Mouse (Mus musculus): ENCODE data around the gene Pxylp1.

The Pxylp1 gene

DNA sequence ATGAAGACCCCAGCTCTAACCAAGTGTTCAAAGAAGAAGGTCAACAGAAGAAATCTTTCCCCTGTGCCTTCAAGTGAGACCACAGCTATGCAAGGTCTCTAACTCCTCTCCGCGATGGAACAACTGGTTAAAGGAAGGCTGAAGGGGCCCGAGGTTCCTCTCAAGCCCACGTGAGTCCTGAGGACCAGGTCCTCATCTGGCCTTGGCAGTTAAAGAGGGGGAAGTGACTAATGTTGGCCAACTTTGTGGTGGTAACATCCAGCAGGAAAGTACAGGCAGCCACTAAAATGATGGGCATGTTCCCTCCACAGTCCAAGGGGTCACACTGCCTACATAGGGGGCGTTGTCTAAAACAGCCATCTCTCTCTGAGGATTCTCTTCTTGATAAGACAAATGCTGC, 7.2 kb upstream of the Pxylp1 start:
- no peak for TF ChIP-seq GATA4 (IDR thresholded peaks at IDR 0.05; ENCODE audit: insufficient replicate concordance, low read length)

DNA sequence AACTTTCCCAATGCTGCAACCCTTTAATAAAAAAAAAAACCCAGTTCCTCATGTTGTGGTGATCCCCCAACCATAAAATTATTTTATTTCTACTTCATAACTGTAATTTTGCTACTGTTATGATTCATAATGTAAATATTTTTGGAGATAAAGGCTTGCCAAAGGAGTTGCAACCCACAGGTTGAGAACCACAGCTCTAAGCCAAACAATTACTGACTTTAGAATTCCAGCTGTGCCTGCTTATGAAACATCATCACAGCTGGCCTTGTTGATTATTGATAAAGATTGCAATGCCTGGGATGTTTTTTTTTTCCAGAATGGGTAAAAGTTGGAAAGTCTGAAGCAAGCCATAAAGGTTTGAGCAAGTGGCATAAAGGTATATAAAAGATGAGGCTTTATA, 6.5 kb upstream of the Pxylp1 start:
- no peak for TF ChIP-seq GATA4 (IDR thresholded peaks at IDR 0.05; ENCODE audit: insufficient replicate concordance, low read length)

DNA sequence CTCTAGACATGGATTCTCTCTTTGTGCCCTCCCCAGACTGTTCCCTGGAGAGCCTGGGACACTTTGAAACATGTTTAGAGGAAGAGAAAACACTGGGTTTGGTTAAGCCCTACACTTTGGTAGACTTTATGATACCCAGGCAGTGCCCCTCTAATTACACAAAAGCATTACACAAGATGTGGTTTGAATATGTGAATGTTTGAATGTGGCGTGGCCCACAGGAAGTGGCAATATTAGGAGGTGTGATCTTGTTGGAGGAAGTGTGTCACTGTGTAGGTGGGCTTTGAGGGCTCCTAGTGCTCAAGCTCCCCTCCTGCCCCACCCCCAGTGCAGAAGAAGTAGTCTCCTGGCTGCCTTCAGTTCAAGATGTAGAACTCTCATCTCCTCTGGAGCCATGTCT, 4.2 kb upstream of the Pxylp1 start:
- no peak for TF ChIP-seq GATA4 (IDR thresholded peaks at IDR 0.05; ENCODE audit: insufficient replicate concordance, low read length)

DNA sequence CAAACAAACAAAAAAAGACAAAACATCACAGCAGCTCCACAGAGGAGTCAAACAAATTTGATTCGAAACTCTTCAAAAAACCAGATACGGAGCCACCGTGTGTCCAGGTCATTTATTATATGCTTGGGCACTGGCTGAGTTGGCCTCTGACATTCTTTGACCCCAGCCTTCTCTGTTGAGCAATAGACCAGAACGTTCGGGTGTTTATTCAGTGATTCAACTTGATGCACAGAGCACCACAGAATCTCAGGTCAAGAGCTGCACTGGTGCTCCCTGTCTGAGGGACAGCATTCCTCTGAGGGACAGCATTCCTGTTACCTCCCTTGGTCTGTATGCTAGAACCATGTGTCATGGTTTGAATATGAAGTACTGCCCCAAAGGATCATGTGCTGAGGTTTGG, 1.1 kb upstream of the Pxylp1 start:
- TF ChIP-seq GATA4 (IDR thresholded peaks at IDR 0.05; ENCODE audit: insufficient replicate concordance, low read length), result no peak

DNA sequence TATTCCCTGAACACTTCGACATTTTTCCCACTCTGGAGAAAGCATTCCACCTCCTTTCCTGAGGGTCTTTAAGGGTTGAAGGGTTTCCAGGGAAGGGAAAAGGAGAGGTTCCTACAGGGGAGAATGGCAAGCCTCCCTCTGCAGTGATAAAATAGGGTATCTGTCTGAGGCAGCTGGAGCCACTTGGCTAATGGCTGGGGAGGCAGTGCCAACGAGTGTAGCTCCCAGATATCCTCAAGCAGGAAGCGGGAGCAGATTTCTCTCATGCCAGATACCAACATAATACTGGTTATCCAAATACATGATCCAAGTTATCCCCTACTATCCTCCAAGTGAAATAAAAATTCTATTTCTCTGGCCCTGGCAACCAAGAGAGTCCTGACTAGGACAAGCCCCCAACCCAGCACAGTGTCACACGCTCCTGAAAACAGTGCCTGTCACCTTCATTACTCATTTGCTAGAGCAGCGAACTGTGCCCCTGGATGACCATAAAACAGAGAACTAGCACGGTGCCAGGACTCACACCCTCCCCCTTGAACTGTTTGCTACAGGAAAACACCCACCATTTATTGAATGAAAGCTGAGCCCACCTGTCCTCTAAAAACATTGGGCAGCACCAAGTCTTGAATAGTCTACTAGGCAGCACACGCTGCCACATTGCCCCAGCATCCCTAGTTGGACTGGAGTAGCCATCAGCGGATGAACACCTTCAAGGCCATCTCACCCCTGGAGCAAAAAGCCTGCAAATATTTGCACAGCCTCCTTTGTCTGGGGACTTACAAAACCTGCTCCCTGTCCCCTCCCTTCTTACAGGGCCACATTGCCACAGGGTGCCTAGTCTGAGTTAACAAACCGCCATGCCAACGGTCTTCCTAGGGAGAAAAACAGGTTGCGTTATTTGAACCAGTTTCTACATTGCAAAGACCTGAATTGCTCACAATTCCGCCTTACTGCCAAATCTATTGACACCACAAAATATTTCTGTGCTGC, 833 bp downstream of the Pxylp1 start:
- no peak for TF ChIP-seq GATA4 (IDR thresholded peaks at IDR 0.05; ENCODE audit: insufficient replicate concordance, low read length)

DNA sequence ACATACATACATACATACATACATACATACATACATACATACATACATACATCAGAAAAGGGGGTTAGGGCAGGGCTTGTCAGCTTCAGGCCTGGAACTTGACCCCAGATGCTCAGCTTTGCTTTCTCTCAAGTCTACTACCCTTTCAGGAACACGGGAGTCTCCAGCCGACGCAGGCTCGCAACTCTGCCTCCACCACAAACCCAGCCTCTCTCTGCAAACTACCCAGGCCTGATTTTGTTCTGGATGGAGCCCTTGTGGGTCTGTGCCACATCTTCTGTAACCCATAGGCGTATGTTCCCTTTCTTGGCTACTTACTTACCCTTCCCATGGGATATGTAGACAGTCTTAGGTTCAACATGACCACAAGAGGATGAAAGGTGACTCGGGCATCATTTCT, 1.7 kb downstream of the Pxylp1 start:
- no peak for TF ChIP-seq GATA4 (IDR thresholded peaks at IDR 0.05; ENCODE audit: insufficient replicate concordance, low read length)

DNA sequence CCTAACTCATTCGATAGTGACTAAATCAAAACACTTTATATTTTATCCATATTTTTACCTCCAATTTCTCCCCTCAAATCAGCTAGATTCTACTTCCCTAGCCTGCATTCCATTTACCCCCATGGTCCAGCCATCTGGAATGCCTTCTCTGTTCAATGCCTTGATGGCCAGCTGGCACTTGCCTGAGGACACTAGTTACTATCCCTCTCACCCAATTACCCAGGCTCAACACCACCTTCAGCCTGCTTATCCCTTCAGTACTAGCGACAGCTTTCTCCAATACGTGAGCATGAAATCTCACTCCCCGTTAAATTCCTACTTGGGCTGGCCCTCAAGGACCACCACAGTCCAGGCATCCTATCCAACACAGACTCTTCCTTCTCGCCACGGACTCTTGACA, 2.2 kb downstream of the Pxylp1 start:
- TF ChIP-seq GATA4 (IDR thresholded peaks at IDR 0.05; ENCODE audit: insufficient replicate concordance, low read length), result no peak

DNA sequence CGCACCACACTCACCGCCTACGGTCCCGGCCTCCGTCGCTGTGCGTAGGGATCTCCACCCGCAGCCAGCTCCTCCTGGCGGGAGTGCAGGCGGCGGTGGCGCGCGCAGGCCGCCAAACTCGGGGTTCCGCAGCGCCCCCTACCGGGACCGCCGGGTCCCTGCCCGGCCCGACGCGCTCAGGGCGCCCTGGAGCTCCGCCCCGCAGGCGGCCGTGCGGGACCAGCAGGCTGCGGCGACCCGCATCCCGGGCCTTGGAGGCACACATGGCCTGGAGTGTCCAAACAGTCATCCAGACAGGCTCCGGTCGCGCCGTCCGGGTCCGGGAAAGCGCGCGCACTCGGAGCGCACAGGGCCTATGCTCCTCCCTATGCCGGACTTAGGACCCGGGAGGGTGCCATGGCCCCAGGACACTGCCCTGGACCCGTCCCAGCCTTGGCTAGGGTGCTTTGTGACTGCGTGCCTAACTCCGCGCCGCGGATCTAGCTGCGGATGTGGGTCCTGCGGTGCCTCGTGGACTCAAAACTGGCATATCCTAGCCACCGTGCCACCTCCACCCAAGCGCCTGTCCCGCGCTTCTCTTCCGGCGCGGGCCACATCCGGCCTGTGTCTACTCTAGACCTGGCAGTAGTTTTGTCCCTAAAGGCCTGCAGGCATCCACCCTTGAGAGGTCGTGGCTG, 3.0 kb downstream of the Pxylp1 start:
- no peak for TF ChIP-seq GATA4 (IDR thresholded peaks at IDR 0.05; ENCODE audit: insufficient replicate concordance, low read length)

DNA sequence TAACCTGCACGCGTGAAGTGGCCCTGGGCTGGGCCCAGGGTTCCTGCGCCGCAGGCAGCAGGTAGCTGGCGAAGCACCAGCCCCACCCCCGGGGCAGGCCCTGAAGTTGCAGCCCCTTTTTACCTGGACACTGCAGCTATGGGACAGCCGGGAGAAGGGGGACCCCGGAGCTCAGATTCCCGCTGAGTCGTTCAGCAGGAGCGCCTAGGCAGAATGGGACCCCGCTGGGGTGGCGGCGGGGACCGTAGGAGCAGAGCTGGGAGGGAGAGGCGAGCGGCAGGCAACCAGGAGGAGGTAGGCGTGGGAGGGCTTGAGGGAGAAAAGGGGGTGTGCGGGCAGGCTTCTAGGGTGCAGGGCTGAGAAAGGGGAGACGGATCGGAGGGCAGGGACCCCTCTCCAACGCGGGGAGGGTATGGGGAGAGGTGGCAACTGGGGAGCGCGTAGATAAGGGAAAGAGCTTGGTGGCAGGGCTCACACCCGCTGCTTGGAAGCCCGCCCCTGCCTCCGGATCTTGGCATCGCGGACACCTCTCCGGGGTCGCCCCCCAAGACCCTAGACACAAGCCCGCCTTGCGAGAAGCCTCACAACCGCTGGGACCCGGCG, 3.6 kb downstream of the Pxylp1 start:
- no peak for TF ChIP-seq GATA4 (IDR thresholded peaks at IDR 0.05; ENCODE audit: insufficient replicate concordance, low read length)

DNA sequence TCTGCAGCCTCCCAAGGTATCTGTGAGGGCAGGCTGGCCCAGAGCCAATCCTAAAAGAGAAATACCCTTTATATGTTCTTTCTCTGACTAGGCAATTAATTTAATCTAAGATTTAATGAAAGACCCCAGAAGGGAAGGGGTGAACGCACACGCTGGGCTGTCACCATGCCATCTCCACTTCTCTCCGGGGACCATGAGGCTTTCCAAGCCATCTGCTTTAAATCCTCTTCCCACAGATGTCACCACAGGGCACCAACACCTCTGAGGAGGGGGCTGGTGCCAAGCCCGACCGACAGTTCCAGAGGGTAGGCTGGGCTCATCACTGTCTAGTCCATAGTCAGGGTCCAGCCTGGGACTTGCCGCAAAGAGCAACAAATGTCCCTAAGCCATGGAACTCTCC, 4.5 kb downstream of the Pxylp1 start:
- no peak for TF ChIP-seq GATA4 (IDR thresholded peaks at IDR 0.05; ENCODE audit: insufficient replicate concordance, low read length)

DNA sequence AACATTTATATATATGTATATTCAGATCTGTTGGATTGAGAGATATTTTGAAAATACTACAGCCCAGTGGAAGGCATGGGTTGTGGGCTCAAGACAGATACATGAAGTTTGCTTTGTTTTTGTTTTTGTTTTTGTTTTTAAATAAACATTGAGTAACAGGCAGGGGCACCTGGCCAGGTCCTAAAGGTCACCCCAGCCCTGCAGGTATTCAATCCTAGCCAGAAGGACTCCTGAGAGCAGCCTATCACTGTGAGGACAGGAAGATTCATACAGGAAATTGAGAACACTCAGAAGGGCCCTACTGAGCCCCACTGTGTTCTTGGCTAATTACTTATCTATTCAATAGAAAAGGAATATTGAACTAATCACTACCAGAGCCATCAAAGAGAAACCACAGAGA, 5.0 kb downstream of the Pxylp1 start:
- no peak for TF ChIP-seq GATA4 (IDR thresholded peaks at IDR 0.05; ENCODE audit: insufficient replicate concordance, low read length)

DNA sequence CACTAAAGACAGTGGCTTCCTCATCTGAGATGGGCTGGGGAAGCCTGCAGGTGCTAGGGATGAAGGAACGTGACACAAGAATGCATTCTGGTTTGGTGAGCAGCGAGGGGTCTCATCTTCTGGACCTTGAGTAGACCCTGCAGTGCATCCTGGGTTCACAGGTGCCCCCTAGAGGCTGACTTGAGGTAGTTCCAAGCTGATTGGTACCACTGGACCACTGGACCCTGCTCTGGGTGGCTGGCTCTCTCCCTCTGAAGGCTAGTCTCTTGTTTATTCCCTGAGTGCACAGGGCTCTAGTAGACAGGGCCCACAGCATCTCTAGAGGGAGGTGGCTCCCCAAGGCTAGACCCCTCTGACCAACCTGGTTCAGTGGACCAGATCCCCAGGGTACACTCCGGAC, 6.7 kb downstream of the Pxylp1 start:
- no peak for TF ChIP-seq GATA4 (IDR thresholded peaks at IDR 0.05; ENCODE audit: insufficient replicate concordance, low read length)

DNA sequence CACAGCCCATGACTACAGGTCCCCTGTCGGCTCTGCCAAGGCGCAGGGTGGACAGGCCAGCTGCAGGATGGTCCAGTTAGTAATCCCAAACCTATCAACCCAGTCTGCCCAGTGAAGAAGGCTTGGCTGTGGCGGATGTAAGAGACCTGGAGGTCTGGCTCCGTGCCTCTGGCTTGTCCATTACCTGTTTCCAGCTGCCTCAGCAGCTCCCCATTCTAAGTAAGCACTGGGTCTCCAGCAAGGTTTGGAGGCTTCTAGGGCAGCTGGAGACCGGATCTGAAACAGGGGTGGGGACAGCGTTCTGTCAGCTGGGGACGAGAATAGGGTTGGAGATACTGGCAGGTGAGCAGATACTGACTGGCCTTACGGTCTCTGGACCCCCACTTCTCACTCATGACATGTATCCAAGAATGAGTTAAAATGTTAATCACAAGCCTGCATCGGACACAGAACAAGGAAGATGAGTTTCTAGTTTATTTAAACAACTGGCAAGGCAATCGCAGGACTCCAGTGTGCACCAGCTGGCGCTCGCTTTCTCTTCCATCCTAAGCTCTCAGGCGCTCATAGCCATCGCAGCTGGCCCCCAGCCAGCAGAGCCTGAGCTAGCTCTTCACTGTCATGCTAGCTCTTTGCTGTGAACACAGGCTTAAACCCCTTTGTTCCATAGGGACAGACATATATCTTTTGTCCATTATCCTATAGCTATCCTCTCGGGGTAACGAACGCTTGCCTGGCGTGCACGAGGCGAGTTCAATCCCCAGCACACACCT, 9.8 kb downstream of the Pxylp1 start:
- no peak for TF ChIP-seq GATA4 (IDR thresholded peaks at IDR 0.05; ENCODE audit: insufficient replicate concordance, low read length)

DNA sequence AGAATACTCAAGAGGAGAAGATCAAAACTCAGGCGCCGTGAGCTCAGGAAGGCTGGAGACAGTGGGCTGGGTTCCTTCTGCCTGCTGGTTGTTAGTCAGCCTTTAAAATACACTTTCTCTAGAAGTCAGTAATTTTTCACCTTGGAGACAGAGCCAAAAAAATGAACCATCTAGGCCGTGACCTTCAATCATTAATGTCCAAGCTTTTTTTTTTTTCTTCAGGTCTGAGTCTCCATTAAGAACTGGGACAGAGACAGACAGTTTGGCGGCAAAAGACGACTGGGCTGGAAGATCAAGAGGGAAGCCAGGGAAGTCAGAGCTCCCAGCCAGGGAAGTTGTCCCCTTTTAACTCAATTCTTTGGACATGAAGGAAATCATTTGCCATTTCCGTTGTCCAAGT, 10.6 kb downstream of the Pxylp1 start:
- TF ChIP-seq GATA4 (IDR thresholded peaks at IDR 0.05; ENCODE audit: insufficient replicate concordance, low read length), result no peak

DNA sequence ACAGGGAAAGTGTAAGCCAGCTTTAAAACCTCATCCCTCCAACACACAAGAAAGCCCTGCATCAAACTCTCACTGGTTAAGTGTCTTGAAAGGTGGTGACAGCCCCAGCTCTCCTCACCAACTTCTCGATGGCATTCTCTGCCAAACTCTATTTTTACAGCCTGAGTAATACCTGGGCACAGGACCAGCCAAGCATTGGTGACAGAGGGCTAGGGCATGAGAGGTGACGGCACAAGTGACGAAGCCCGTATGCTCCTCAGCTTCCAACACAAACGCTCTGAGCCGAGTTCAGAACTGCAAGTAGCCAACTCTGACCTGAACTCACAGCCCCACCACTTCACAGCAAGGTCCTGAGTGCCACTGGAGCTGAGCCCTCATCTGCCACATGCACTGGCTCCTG, 13.4 kb downstream of the Pxylp1 start:
- no peak for TF ChIP-seq GATA4 (IDR thresholded peaks at IDR 0.05; ENCODE audit: insufficient replicate concordance, low read length)

Measured in liver, adult (tissue).